Mouse (Mus musculus) liver, embryonic 14.5 days (tissue): ENCODE data around the gene Slc25a24.

Experiments used
- CTCF ChIP-seq: IDR thresholded peaks from 2 replicates; pipeline ENCODE4 v1.5.1; 2016; ENCODE audit warnings: antibody characterized with exemption, low read depth, control low read depth
- EP300 ChIP-seq: IDR thresholded peaks from 2 replicates; pipeline ENCODE4 v1.6.1; 2016; ENCODE audit warnings: antibody characterized with exemption, low read depth

DNA sequence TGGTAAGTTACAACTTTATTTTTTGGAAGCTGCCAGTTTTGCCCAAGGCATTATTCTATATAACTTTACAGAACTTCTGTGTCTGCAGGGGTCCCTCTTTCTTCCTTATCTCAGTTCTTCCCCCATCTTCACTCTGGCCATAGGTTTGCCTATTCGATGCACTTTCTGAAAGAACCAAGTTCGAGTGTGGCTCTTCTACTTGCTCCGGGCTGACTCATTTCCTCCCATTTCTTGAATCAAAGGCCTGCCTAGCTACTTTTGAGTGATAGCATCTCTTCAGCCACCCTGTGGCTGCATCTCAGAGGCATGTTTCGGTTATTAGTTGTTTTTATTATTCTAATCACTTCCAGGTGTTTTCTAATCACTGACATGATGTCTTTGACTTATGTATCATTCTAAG lies 1.1 kb downstream of the Slc25a24 start:
- no peak for TF ChIP-seq CTCF
- no peak for TF ChIP-seq EP300
